Mouse (Mus musculus): ENCODE measurements around the gene Zfpl1. TPM values are rescaled to one million over a fixed set of nuclear protein-coding genes. Genes with fewer than 3 reads are reported as not detected.

Gene Zfpl1
- polyA plus RNA-seq, 1 experiment, result 88.5 TPM

DNA sequence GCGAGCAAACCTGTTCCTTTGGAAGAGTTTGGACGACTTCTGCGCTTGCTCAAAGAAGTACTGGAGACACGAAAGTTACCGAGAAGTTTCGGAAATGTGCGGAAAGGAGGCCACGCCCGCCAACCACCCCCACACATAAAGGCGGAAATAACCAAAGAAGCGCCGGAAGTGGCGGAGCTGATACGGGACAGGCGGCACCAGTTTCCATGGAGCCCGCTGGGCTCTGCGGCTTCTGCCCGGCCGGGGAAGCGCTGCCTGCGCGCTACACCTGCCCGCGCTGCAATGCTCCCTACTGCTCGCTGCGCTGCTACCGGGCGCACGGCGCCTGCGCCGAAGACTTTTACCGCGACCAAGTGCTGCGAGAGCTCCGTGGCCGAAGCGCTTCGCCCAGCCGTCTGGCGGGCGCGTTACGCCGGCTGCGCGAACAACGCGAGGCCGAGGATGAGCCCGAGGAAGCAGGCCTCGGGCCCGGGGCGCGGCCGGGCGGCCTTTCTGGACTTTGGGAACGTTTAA, 23.7 kb downstream of the Zfpl1 start, which contains the start of gene Znhit2:
TSS of gene Znhit2 (plus strand) at position 172 of the 513 bp plus-strand sequence.
- H3K36me3 ChIP-seq (replicated peaks; ENCODE audit: low read length), result peaks cover 25% of the 10 kb centered on the region
- H3K4me1 ChIP-seq, result peaks cover 59% of the 10 kb centered on the region
- H3K4me3 ChIP-seq (replicated peaks), result peak within 1 kb of the TSS; percentile 97

DNA sequence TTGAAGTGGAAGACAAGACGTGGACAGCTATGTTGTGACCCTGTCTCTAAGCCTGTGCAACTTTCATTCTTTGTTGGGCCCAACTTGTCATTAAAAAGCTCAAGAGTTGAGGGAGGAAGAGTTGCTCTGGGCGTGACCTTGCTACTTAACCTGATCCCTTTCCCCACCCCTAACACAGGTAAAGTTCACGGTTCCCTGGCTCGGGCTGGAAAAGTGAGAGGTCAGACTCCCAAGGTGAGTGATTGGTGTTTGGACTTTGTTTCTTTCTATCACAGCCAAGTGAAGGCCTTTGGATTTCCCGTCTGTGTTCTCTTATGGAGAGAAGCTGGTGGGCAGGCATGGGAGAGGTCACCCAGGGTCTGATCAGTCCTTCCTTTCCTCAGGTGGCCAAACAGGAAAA, 25.8 kb downstream of the Zfpl1 start:
- peaks cover 38% of the 10 kb centered on the region for H3K36me3 ChIP-seq (replicated peaks; ENCODE audit: low read length)
- H3K4me3 ChIP-seq (replicated peaks), result peak overlapping the region; percentile 100
- no peaks in the 10 kb centered on the region for H3K27me3 ChIP-seq (replicated peaks)
- H3K4me1 ChIP-seq, result peaks cover 69% of the 10 kb centered on the region
- TF ChIP-seq GATA1 (IDR thresholded peaks at IDR 0.05; ENCODE audit: borderline replicate concordance, low read length), result no peak
- TF ChIP-seq FLI1 (IDR thresholded peaks at IDR 0.05; ENCODE audit: low read length), result no peak
- no peaks in the 10 kb centered on the region for H3K9me3 ChIP-seq

More for the DNA sequence above, 23.7 kb downstream of the Zfpl1 start, which contains the start of gene Znhit2:
- TF ChIP-seq GATA1 (IDR thresholded peaks at IDR 0.05; ENCODE audit: borderline replicate concordance, low read length), result peak; percentile 93
- peak; percentile 90; the same call in 1 of the 2 replicates for TF ChIP-seq FLI1 (IDR thresholded peaks at IDR 0.05; ENCODE audit: low read length)
- no peaks in the 10 kb centered on the region for H3K27me3 ChIP-seq (replicated peaks)
- no peaks in the 10 kb centered on the region for H3K9me3 ChIP-seq

DNA sequence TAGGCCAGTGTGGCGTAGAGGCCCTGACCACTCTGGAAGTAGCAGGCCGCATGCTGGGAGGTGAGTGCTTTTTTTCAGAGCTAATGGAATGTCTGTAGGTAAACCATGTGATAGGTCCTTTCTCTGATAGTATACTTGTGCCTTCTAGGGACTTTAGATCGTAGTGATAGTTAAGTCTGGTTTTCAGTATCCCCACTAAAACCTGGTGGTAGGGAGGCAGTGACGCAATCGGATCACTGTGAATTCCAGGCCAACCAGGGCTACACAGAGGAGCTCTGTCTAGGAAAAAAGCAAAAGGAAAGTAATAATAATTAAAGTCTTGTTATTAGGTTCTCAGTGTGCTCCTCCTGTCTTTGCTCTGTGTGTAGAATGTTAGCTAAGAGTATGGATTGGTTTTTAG, 26.2 kb downstream of the Zfpl1 start:
- Histone ChIP-seq H3K4me1 (peaks cover 69% of the 10 kb centered on the region), H3K9me3 (no peaks in the 10 kb centered on the region), H3K27me3 (replicated peaks) (no peaks in the 10 kb centered on the region), H3K4me3 (replicated peaks) (peak overlapping the region; percentile 100), H3K36me3 (replicated peaks; ENCODE audit: low read length) (peaks cover 38% of the 10 kb centered on the region)
- TF ChIP-seq FLI1 (IDR thresholded peaks at IDR 0.05; ENCODE audit: low read length), result no peak
- no peak for TF ChIP-seq GATA1 (IDR thresholded peaks at IDR 0.05; ENCODE audit: borderline replicate concordance, low read length)

DNA sequence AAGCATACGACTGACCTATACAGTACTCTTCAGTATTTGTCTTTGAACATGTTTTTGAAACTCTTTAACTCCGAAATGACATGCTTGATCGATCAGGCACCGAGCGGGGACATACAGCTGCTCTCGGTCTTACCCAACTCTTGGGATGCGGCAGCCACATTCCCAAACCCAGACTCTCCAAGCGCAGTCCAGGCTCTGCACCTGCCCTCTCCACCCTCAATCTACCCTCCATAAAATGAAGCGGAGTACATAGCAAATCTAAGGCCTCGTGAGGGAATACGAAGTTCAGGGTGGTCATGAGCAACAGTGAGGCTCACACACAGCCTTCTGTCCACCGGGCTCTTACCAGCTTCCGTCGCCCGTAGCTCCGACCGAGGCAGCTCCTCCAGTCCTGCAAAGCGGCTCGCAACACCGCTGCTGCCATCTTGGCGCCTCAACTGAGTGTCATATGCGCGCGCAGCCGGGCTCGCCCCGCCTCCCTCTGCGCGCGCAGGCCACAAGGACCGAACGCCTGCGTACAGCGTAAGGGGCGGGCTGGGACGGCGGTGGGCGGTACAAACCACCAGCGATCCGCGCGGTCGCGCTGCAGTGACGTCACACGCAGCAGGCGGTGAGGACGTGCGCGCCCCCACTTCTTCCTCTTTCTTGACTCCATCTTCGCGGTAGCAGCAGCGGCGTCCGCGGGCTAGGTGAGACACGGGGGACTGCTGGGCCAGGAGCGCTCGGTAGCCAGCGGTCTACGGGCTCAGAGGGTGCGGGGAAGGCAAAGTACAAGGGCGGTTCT, 27.3 kb downstream of the Zfpl1 start, which contains the start of the genes Mrpl49 and Fau:
TSS of gene Mrpl49 (minus strand) at position 473 of the 784 bp plus-strand sequence.
TSS of gene Fau (plus strand) at position 532 of the 784 bp plus-strand sequence.
- peaks cover 69% of the 10 kb centered on the region for H3K4me1 ChIP-seq
- H3K36me3 ChIP-seq (replicated peaks; ENCODE audit: low read length), result peaks cover 46% of the 10 kb centered on the region

DNA sequence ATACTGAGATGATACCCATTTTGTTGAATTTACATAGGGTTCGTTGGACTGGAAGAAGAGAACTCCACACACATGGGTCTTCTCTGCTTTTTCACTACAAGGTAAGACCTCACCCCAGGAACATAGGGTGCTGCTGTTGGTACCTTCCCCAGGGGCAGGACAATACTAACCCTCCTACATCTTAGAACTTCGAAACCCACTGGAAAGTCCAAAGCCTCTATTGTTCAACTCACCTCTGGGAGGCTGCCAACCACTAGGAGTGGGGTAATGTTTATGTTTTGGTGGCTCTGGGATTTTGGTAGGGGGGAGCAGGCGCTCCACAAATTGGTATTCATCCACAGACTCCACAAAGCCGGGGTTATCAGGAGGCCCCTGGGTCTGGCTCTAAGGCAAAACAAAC, 28.1 kb downstream of the Zfpl1 start:
- H3K27me3 ChIP-seq (replicated peaks), result no peaks in the 10 kb centered on the region
- no peak for TF ChIP-seq FLI1 (IDR thresholded peaks at IDR 0.05; ENCODE audit: low read length)
- no peak for TF ChIP-seq GATA1 (IDR thresholded peaks at IDR 0.05; ENCODE audit: borderline replicate concordance, low read length)
- no peaks in the 10 kb centered on the region for H3K9me3 ChIP-seq
- peak overlapping the region; percentile 100 for H3K4me3 ChIP-seq (replicated peaks)
- H3K4me1 ChIP-seq, result peaks cover 67% of the 10 kb centered on the region
- peaks cover 54% of the 10 kb centered on the region for H3K36me3 ChIP-seq (replicated peaks; ENCODE audit: low read length)

More for the DNA sequence above, 27.3 kb downstream of the Zfpl1 start, which contains the start of the genes Mrpl49 and Fau:
- Histone ChIP-seq H3K4me3 (replicated peaks) (peak within 1 kb of the TSS; percentile 100), H3K27me3 (replicated peaks) (no peaks in the 10 kb centered on the region), H3K9me3 (no peaks in the 10 kb centered on the region)
- TF ChIP-seq GATA1 (IDR thresholded peaks at IDR 0.05; ENCODE audit: borderline replicate concordance, low read length), result no peak
- TF ChIP-seq FLI1 (IDR thresholded peaks at IDR 0.05; ENCODE audit: low read length), result no peak

DNA sequence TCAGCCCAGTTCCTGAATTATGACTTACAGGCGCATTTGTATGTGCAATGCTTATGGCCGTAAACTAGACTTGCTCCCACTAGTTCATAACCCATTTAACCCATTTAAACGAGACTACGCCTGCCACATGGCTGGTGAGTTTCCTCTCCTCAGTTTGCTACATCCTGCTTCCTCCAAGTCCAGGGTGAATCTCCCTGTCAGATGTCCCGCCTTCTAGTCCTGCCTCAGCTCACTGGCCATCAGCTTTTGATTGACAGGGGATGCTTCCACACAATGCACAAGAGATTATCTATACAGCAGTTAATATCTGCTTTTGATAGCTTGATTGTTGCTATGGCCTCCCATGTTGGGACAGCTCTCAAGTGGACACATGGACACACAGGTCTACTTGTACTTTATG, 30.5 kb downstream of the Zfpl1 start:
- Histone ChIP-seq H3K9me3 (no peaks in the 10 kb centered on the region), H3K4me1 (peaks cover 83% of the 10 kb centered on the region), H3K27me3 (replicated peaks) (no peaks in the 10 kb centered on the region), H3K4me3 (replicated peaks) (no peak overlapping the region), H3K36me3 (replicated peaks; ENCODE audit: low read length) (peaks cover 77% of the 10 kb centered on the region)
- TF ChIP-seq FLI1 (IDR thresholded peaks at IDR 0.05; ENCODE audit: low read length) (no peak), GATA1 (IDR thresholded peaks at IDR 0.05; ENCODE audit: borderline replicate concordance, low read length) (no peak)

DNA sequence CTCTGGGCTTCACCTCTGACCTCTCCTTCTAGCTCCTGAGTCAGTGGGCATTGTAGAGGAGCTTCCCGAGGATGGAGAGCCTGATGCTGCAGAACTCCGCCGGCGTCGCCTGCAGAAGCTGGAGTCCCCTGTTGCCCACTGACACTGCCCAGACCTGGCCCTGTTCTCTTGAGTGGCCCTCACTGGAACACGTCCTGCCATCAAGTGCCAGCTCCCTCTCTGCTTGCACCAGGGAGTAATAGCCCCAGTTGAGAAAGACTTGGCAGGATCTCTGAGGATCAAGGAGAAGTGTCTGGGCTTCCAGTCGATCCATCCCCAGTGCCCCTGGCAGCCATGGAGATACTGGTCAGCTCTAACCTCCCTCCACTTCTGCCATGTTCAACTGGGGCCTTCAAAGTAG, 32.2 kb downstream of the Zfpl1 start:
- Histone ChIP-seq H3K27me3 (replicated peaks) (no peaks in the 10 kb centered on the region), H3K9me3 (no peaks in the 10 kb centered on the region), H3K4me1 (peaks cover 92% of the 10 kb centered on the region), H3K36me3 (replicated peaks; ENCODE audit: low read length) (peaks cover 84% of the 10 kb centered on the region), H3K4me3 (replicated peaks) (no peak overlapping the region)
- TF ChIP-seq FLI1 (IDR thresholded peaks at IDR 0.05; ENCODE audit: low read length), result no peak
- TF ChIP-seq GATA1 (IDR thresholded peaks at IDR 0.05; ENCODE audit: borderline replicate concordance, low read length), result no peak

DNA sequence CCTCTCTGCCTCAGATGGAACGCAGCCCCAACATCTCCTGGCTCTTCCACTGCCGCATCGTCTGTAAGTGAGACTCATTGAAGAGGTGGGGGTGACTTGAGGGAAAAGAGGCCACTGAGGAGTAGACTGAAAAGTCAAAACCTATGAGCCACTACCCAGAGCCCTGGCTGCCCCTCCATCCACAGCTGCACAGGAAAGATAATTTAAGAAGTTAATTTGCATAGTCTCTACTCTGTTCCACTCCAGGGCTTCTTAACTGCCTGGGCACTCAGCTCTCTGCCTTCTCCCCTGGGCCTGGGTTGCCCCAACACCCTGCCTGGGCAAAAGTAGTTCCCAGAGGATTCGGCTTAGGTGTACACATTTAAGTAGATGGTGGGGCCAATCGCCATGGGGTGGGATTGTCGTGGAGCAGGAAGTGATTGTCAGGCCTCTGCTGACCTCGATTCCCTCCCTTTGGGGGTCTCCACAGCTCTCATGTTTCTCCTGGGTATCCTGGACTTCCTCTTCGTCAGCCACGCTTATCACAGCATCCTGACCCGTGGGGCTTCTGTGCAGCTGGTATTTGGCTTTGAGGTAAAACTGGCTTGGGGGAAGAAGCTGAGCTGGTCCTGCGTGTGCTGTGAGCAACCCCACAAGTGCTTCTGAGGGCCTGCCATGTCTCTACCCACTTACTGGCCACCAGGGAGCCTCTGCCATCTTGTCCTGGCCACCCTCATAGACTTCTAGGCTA, 35.9 kb downstream of the Zfpl1 start:
- peak overlapping the region; percentile 97 for H3K4me3 ChIP-seq (replicated peaks)
- H3K4me1 ChIP-seq, result peaks cover 76% of the 10 kb centered on the region
- H3K27me3 ChIP-seq (replicated peaks), result no peaks in the 10 kb centered on the region
- TF ChIP-seq FLI1 (IDR thresholded peaks at IDR 0.05; ENCODE audit: low read length) (no peak), GATA1 (IDR thresholded peaks at IDR 0.05; ENCODE audit: borderline replicate concordance, low read length) (no peak)
- no peaks in the 10 kb centered on the region for H3K9me3 ChIP-seq
- peaks cover 61% of the 10 kb centered on the region for H3K36me3 ChIP-seq (replicated peaks; ENCODE audit: low read length)

DNA sequence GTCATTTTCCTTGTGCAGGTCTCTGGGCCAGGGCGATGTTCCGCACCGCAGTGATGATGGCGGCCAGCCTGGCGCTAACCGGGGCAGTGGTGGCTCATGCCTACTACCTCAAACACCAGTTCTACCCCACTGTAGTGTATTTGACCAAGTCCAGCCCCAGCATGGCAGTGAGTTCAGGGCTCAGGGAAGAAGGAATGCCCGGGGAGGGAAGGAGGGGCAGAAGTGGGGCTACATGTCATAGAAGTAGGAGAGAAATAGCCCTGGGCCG, 36.9 kb downstream of the Zfpl1 start:
- H3K27me3 ChIP-seq (replicated peaks), result no peaks in the 10 kb centered on the region
- H3K4me1 ChIP-seq, result peaks cover 67% of the 10 kb centered on the region
- TF ChIP-seq FLI1 (IDR thresholded peaks at IDR 0.05; ENCODE audit: low read length) (no peak), GATA1 (IDR thresholded peaks at IDR 0.05; ENCODE audit: borderline replicate concordance, low read length) (no peak)
- peak overlapping the region; percentile 97 for H3K4me3 ChIP-seq (replicated peaks)
- H3K9me3 ChIP-seq, result no peaks in the 10 kb centered on the region
- H3K36me3 ChIP-seq (replicated peaks; ENCODE audit: low read length), result peaks cover 51% of the 10 kb centered on the region
